Mouse (Mus musculus): ENCODE measurements around the gene Abcc12. TPM values are rescaled to one million over a fixed set of nuclear protein-coding genes. Genes with fewer than 3 reads are reported as not detected.

Abcc12 gene
- 0.08 TPM in 1 of 2 replicates, not detected in the other for polyA plus RNA-seq (2015; fragmentation: Nextera tagmentation; extraction: Ambion mirVana)

GRCm38 (mm10) chr8:86580458-86580857, at the start of gene Abcc12:
Gene Abcc12 (minus strand): TSS chr8:86580686.

GRCm38 (mm10) chr8:86623911-86624731, 43.6 kb upstream of the Abcc12 start, which contains the start of gene Lonp2:
Gene Lonp2 (plus strand): TSS chr8:86624043.

Small RNA genes within 50 kb of the gene (microRNA-seq; reads per million reads assigned to microRNA genes)
- not detected for gene Gm44348

Other genes with a start within 250 kb of the Abcc12 start
- gene Lonp2, start 43.4 kb upstream of the Abcc12 start, polyA plus RNA-seq (2015; fragmentation: Nextera tagmentation; extraction: Ambion mirVana) = 49.8 and 56.8 TPM in 2 replicates
- 6.2 and 7.3 TPM in 2 replicates for gene Gm10638, start 165.0 kb upstream of the Abcc12 start, polyA plus RNA-seq (2015; fragmentation: Nextera tagmentation; extraction: Ambion mirVana)
- 26.1 and 30.9 TPM in 2 replicates for gene Siah1a, start 165.2 kb upstream of the Abcc12 start, polyA plus RNA-seq (2015; fragmentation: Nextera tagmentation; extraction: Ambion mirVana)